9 mouse cellular contexts compared by ENCODE assay signal in the genomic region with DNA sequence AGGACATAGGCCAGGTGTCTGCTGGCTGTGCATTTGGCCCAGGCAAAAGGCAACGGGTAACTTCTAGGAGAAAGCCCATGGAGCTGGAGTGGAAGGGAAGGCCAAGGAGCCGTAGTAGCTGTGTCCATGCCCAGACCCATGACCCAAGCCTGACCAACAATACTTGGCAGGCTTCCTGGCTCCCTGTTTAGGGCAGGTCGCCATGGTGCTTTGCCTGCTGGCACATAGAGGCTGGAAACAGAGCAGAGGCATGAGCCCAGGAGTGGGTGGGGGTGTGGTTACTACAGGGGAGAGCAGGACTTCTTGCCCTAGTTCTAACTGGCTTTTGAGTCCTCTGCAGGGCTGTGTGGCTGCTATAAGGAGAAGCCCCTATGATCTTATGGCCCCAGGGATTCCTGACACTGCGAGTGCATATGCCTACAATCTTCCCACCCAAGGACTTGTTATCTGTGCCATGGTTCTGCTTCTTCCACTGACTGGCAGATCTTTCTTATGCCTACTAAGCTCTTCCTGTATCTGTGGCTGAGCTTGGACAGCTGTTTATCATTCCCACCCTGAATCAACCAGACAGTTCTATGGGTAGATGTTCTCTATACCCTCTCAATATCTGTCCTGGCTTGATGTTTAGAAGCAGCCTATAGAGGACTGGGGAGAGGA. TPM values are rescaled to one million over a fixed set of nuclear protein-coding genes. Genes with fewer than 3 reads are reported as not detected.
DNase-seq lines count a peak whose midpoint lies in the region; ATAC-seq and TF ChIP-seq lines count a peak whose summit lies in the region.
"Had no signal": no experiment of that assay in that cellular context is flagged by ENCODE, and none has a peak within 500 bp of the region (broad histone marks: within the 10 kb centered on the region; RNA-seq: fewer than 3 reads in every experiment).

No protein-coding gene starts in this region.

- peak overlapping the region; percentile 29 for H3K27ac ChIP-seq in kidney, adult 2 months (ENCODE audit: insufficient read depth, low read depth, low read length)
- H3K27ac ChIP-seq in kidney, embryonic 16.5 days (ENCODE audit: low read length) = no peak overlapping the region
- peak overlapping the region; percentile 75 for H3K27ac ChIP-seq in brown adipose tissue, adult 24 weeks (replicated peaks; ENCODE audit: low read depth, low read length)
- H3K27ac ChIP-seq in forebrain, postnatal 0 days (ENCODE audit: low read depth, low read length) = no peak overlapping the region

- DNase-seq in kidney, adult 2 months = peak; percentile 88
- DNase-seq in heart, adult 9 months (ENCODE audit: low spot score in 2 of 2) = peak; percentile 30 to 71
- DNase-seq in lung, postnatal 14 days = peak; percentile 12
- DNase-seq in forebrain, postnatal 0 days = no peak
- DNase-seq in right cerebral cortex, adult 18-20 months = no peak
- DNase-seq in right cerebral cortex, postnatal 36 days (ENCODE audit: low spot score in 2 of 2) = no peak

- whole genome bisulfite sequencing in kidney, adult 2 months = 51% methylated on average over 4 of the region's 4 CpGs
- whole genome bisulfite sequencing in kidney, embryonic 16.5 days = 83% methylated on average over 4 of the region's 4 CpGs
- 82% methylated on average over 4 of the region's 4 CpGs for WGBS in forebrain, postnatal 0 days

- H3K9me3 ChIP-seq in kidney, embryonic 16.5 days (ENCODE audit: low read length) = no peaks in the 10 kb centered on the region
- no peaks in the 10 kb centered on the region for H3K9me3 ChIP-seq in forebrain, postnatal 0 days (ENCODE audit: low read length)

- TF ChIP-seq CTCF in kidney, adult 2 months (conservative IDR thresholded peaks at IDR 0.05; ENCODE audit: insufficient read depth, insufficient read length, low read depth, low read length) = no peak
- no peak for TF ChIP-seq CTCF in forebrain, postnatal 0 days (IDR thresholded peaks at IDR 0.05; ENCODE audit: low read depth)

- peaks cover 6% of the 10 kb centered on the region for H3K4me1 ChIP-seq in kidney, adult 2 months (ENCODE audit: control insufficient read depth, insufficient read depth, low read length)
- H3K4me1 ChIP-seq in kidney, embryonic 16.5 days (ENCODE audit: insufficient read depth, low read length) = no peaks in the 10 kb centered on the region
- peaks cover 3% of the 10 kb centered on the region; the same call in 1 of the 2 replicates for H3K4me1 ChIP-seq in brown adipose tissue, adult 24 weeks (ENCODE audit: control insufficient read depth, insufficient read depth, insufficient read length, low read length)
- no peaks in the 10 kb centered on the region for H3K4me1 ChIP-seq in forebrain, postnatal 0 days (ENCODE audit: insufficient read depth)

- no peaks in the 10 kb centered on the region for H3K27me3 ChIP-seq in kidney, adult 2 months (replicated peaks; ENCODE audit: control insufficient read depth, insufficient read depth, low read length)
- peaks cover 29% of the 10 kb centered on the region; the same call in 1 of the 2 replicates for H3K27me3 ChIP-seq in kidney, embryonic 16.5 days (ENCODE audit: insufficient read depth, low read length)
- H3K27me3 ChIP-seq in forebrain, postnatal 0 days (ENCODE audit: insufficient read depth, low read length) = no peaks in the 10 kb centered on the region
- H3K27me3 ChIP-seq: CH12.LX had no signal

- H3K9ac ChIP-seq in kidney, embryonic 16.5 days (replicated peaks; ENCODE audit: low read length) = no peak overlapping the region
- no peak overlapping the region for H3K9ac ChIP-seq in forebrain, postnatal 0 days

- no peaks in the 10 kb centered on the region for H3K36me3 ChIP-seq in kidney, adult 2 months (ENCODE audit: control insufficient read depth, insufficient read depth, low read length)
- H3K36me3 ChIP-seq in kidney, embryonic 16.5 days (ENCODE audit: insufficient read depth, low read length) = no peaks in the 10 kb centered on the region
- no peaks in the 10 kb centered on the region for H3K36me3 ChIP-seq in forebrain, postnatal 0 days (ENCODE audit: insufficient read depth)

- H3K4me3 ChIP-seq in kidney, adult 2 months (ENCODE audit: insufficient read depth, low read depth, low read length) = no peak overlapping the region
- H3K4me3 ChIP-seq in kidney, embryonic 16.5 days (ENCODE audit: low read length) = no peak overlapping the region
- H3K4me3 ChIP-seq in brown adipose tissue, adult 24 weeks (ENCODE audit: insufficient read depth, low read depth, low read length) = no peak overlapping the region
- no peak overlapping the region for H3K4me3 ChIP-seq in forebrain, postnatal 0 days (ENCODE audit: low read depth, low read length)

- TF ChIP-seq POLR2A in kidney, adult 2 months (IDR thresholded peaks at IDR 0.05; ENCODE audit: low read depth, low read length) = no peak

- no peak for ATAC-seq in kidney, embryonic 16.5 days (ENCODE audit: low FRiP score, low TSS enrichment)
- no peak for ATAC-seq in forebrain, postnatal 0 days

- H3K4me2 ChIP-seq in kidney, embryonic 16.5 days (replicated peaks; ENCODE audit: low read depth, low read length) = no peak overlapping the region
- no peak overlapping the region for H3K4me2 ChIP-seq in forebrain, postnatal 0 days (ENCODE audit: low read depth)

RNA-seq across cellular contexts. Expression of a gene that starts 40.8 kb away (rescaled TPM):
- 3.2 and 4.0 TPM in 2 replicates for polyA plus RNA-seq in kidney, adult 2 months (2012; rRNA removed)
- polyA plus RNA-seq in kidney, embryonic 16.5 days (2015; fragmentation: Nextera tagmentation; extraction: Ambion mirVana) = 12.0 and 12.1 TPM in 2 replicates
- polyA plus RNA-seq in brown adipose tissue, adult 24 weeks (2012; ENCODE audit: insufficient read depth, insufficient read length, missing spikeins) = 2.6 and 4.6 TPM in 2 replicates
- total RNA-seq in forebrain, postnatal 0 days (2014; rRNA removed) = 10.5 and 15.8 TPM in 2 replicates
- 2.5 and 4.0 TPM in 2 replicates for polyA plus RNA-seq in forebrain, postnatal 0 days (2015; fragmentation: Nextera tagmentation; extraction: Ambion mirVana)

Comparison
In these comparisons a context has a peak if more than half of its experiments do, and no peak if none do; other contexts are left out.
1. H3K27ac ChIP-seq: peak in kidney, adult 2 months (single experiment) and brown adipose tissue, adult 24 weeks (single experiment); none in kidney, embryonic 16.5 days (single experiment) and forebrain, postnatal 0 days (single experiment).
2. DNase-seq: peak in kidney, adult 2 months (single experiment), heart, adult 9 months (2 of 2) and lung, postnatal 14 days (single experiment); none in forebrain, postnatal 0 days (single experiment), right cerebral cortex, adult 18-20 months (single experiment) and right cerebral cortex, postnatal 36 days (0 of 2).